Mouse (Mus musculus): ENCODE data around the gene Retnlg. TPM values are rescaled to one million over a fixed set of nuclear protein-coding genes. Genes with fewer than 3 reads are reported as not detected.
A peak's percentile ranks its signal among the peaks of the same experiment; 100 is the strongest.
"Not testable (repeated sequence)": the region's sequence is repeated elsewhere in the genome, so short reads cannot be mapped to it uniquely, and the experiment has no call there.

The Retnlg gene
- total RNA-seq (2021), result 2.3 and 5.1 TPM in 2 replicates
- long read RNA-seq, experiment 1, partial matches to known transcripts, result 0 of 2 reads
- long read RNA-seq, experiment 1, other reads (novel, unspliced or antisense), result 0 of 2 reads
- long read RNA-seq, experiment 2, partial matches to known transcripts, result 0 of 1 reads
- long read RNA-seq, experiment 2, other reads (novel, unspliced or antisense), result 0 of 1 reads

DNA sequence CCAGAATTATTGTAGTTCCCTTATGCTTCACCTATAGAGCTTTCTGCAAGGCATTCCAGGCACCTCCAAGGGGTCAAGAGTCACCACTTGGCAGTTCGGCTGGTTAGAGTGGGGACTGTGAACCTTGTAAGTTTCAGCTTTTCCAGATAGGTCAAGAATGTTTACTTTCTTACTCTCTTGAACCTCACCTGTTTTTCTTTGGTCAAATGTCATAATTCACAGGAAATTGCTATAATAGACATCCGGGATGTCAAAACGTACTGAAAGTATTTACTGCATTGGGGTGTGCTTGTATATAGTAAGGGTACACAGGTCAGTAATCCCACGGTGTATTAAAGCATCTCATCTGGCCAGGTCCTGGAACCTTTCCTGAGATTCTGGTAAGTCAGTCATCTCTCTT is at the start of gene Retnlg:
Retnlg (plus strand) TSS at position 301 of the 400 bp plus-strand sequence.
- no peak for DNase-seq

DNA sequence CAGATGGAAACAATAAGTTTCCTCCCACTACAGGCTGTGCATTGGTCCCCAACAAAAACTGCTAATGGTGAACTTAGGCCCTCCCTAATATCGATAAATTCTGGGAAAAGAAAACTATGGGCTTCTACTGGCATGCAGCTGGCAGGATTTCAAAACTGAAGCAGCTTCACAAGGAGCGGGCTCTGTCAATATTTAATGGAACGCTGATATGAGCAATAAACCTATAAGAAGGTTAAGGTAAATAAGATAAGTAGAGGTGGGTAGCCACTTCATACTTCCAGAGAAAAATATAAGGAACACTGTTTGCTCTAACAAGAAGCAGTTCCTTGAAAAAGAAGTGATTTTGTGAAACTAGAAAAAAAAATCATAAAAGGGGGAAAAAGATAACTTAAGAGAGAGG is 45.9 kb upstream of the Retnlg start:
- DNase-seq, result no peak

DNA sequence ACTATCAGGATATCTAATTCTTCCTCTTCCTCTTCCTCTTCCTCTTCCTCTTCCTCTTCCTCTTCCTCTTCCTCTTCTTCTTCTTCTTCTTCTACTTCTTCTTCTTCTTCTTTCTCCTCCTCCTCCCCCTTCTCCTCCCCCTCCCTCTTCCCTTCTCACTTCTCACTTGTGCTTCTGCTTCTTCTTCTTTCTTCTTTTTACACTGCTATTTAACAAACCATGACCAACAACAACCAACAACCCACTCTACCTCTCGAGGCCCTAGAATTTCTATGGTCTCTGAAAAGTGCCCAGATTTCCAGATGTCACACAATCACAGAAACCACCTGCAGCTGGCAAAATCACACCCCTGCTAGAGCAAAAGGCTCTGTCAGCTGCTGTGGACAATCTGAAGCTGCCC is 44.8 kb upstream of the Retnlg start:
- DNase-seq, result no peak

DNA sequence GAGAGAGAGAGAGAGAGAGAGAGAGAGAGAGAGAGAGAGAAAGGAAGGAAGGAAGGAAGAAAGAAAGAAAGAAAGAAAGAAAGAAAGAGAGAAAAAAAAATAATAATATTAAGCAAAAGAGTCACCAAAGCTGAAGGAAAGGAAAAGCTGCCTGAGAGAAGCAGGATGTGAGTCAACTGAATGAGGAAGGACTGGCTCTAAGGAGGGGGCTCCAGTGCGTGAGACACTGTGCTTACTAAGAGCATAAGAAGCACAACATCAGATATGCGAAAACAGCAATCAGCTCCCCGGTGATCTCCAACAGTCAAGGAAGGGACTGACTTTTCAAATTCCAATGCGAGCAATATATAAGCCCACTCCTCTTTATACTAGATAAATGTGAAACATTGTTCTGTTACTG is 43.4 kb upstream of the Retnlg start:
- no peak for DNase-seq

DNA sequence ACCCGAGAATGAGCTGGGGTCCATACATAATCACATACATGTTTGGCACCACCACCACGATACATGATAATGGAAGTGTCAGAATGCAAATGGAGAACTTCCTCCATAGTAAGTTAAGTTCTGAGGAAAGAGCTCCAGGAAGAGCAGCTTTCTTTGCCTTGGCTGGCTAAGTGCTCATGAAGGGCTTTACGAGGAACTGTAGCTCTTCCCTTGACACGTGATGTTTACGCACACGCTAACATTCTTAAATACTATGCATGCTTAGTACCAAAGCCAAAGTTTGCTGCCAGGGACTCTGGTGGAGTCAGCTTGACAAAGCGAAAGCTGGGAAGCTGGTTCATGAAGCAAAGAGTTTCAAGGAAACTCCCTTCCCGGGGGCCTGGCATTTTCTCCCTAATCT is 40.4 kb upstream of the Retnlg start:
- no peak for DNase-seq

DNA sequence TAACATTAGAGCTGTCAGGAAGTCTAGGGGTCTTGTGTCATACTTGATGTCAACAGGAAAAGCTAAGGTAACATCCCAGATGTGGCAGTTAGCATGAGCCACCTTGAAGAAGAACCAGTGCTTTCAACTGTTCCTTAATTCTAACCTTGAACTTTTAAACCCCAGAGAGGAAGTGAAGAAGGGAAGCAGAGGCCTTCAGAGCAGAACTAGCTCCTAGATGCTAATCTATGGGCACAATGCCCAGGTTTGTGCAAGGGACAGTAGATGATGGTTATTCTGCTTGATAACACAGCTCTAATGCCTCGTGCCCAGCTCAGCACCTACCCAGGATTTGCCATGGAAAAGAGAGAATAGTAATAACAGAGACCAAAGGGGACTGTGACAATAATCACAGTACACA is 38.8 kb upstream of the Retnlg start:
- not testable (repeated sequence) for DNase-seq

DNA sequence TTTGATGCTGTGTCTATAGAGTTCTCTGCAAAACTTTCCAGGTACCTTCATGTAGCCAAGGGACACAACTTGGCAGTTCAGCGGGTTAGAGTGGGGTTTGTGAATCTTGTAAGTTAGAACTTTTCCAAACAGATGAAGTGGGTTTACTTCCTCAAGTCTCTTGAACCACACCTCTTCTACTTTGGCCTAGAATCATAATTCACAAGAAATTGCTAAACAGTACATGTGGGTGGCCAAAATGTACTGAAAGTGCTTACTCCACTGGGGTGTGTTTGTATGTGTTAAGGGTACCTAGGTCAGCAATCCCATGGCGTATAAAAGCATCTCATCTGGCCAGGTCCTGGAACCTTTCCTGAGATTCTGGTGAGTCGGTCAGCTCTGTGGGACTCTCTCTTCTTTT is 30.2 kb upstream of the Retnlg start, which contains the start of gene Retnla:
Retnla (plus strand) TSS at position 286 of the 400 bp plus-strand sequence.
- DNase-seq, result no peak

DNA sequence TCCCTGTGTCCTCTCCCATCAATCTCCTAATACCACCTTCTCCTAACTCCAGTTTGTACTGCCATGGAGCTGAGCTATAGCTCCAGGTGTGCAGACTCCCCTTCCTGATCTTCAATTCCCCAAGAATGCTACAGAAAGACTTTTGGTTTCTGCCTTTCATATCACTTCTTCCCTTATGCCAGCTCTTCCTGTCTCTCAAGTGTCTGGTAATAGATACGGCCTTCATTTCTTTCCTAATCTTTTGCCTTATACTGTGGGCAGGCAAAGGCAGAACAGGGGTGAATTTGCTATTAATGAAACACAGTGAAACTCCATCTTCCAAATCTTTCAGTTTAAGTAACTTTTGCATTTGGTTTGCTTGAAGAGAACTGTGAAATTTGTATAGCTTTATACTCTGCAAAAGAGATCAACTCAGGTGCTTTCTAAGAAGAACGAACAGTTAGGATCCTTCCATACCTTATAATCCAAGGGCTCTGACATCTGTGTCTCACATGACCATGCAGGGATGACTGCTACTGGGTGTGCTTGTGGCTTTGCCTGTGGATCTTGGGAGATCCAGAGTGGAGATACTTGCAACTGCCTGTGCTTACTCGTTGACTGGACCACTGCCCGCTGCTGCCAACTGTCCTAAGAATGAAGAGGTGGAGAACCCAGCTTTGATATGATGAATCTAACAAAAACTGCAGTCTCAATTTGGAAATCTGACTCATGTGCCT is 28.6 kb upstream of the Retnlg start:
- DNase-seq, result no peak

DNA sequence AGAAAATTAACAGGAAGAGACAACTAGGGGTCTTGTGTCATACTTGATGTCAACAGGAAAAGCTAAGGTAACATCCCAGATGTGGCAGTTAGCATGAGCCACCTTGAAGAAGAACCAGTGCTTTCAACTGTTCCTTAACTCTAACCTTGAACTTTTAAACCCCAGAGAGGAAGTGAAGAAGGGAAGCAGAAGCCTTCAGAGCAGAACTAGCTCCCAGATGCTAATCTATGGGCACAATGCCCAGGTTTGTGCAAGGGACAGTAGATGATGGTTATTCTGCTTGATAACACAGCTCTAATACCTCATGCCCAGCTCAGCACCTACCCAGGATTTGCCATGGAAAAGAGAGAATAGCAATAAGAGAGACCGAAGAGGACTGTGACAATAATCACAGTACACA is 7.4 kb upstream of the Retnlg start:
- DNase-seq, result peak; percentile 4

DNA sequence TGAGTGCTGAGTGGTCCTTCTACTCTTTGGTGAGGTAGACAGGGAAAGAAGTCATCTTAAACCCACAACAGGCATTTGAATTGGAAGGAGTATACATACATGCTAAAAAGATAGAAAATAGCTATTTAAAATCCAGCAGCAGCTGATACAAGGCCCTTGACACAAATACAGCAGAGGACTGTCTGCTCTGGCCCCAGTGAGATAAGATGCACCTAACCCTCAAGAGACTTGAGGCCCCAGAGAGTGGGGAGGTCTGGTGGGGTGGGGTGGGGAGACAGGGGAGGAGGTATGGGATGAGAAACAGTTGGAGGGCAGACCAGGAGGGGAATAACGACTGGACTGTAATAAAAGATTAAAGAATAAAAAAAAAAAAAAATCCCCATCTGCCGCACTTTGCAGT is 4.7 kb upstream of the Retnlg start:
- no peak for DNase-seq

DNA sequence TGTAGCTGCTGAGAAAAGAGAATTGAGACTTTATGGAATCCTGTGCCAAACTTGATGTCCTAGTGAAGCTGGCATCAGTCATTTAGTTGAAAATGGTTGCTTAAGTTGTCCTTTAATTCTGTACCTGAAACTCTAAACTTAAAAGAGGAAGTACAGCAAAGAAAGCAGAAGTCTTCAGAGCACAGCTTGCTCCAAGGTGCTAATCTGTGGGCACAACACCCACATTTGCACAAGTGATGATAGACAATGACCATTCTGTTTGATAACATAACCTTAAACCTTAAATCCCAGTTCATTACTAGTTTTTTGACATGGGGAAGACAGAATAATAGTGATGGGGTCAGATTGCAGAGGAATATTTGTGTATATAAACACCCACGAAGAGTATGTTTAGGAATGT is 3.8 kb upstream of the Retnlg start:
- no peak for DNase-seq

DNA sequence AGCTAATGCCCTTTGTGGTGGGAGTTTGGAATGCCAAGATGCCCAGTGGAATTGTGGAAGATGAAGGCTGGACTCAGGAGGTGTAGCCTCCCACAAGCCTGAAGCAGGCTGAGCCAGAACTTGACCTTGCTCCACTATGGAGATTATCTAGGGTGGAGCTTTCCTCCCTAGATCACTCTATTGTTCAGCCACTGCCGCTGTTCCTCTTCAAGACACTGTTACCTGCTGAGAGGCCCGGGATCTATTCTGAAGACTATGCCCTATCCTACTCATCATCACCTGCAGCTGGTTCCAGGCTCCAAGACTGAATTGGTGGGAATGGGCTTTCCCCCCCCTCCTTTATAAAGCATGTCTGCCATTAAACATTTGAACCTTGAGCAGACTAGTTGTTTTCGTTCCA is 2.8 kb upstream of the Retnlg start:
- DNase-seq, result no peak

DNA sequence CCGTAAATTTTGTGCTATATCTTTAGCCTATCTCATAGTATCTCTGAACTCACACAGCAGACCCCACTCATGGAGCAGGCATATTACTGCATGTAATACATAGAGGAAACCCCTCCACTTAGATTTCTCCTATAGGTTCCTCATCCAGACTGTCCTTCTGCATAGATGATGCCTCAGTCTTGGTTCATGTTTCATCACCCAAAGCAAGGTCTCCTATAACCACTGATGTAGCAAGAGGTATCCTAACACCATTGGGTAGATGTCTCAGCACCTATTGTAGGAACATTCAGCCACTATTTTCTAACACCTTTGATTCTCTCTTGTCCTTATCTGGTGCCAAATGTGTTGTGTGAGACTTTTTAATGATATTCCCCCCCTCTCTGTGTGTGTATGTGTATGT is 667 bp upstream of the Retnlg start:
- no peak for DNase-seq

DNA sequence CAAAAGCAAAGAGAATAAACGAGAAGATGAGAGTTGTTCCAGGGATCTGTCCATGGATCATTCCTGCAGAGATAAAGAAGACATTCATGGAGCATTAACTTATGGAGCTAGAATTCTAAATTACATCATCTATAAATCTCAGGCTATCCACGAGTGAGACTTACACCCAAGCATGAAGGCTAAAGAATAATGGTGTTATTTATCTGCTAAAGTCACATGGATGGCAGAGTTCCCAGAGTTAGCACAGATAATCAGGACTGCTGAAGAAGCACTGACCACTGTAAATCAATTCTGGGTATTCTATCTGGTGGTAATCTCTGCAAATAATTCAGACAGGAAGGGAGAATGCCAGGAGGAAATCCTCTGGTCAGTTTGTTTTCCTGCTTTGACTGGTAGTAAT is 18.3 kb downstream of the Retnlg start:
- no peak for DNase-seq

DNA sequence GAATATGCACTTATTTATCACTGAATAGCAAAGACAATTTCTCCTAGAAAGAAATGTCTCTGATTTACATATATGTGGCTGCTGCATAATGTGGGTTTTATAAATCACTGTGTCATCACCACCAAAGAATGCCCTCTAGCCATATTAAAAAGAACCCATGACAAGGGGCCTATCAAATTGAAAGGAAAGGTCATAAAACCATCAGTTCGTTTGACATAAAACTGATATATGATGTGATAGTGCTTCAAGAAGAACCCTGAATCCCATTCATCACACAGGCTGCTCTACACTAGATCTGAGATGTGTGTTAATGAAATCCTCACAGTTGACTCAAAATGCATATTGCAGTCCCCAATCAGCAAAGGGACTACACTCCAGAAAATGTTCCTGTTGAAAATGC is 27.4 kb downstream of the Retnlg start:
- no peak for DNase-seq

DNA sequence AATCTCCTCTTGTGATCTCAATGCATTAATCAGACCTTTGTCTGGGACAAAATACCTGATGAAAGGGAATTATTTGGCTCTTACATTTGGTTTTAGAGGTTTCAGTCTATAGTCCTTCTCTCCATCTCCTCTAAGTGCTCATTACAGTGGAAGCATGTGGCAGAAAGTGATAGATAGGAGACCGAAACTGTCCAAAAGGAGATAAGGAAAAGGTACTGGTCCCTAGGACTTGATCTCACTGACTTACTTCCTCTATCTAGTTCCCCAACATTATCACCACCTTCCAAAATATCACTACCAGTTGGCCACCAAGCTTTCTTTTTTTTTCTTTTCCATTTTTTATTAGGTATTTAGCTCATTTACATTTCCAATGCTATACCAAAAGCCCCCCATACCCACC is 38.8 kb downstream of the Retnlg start:
- no peak for DNase-seq

DNA sequence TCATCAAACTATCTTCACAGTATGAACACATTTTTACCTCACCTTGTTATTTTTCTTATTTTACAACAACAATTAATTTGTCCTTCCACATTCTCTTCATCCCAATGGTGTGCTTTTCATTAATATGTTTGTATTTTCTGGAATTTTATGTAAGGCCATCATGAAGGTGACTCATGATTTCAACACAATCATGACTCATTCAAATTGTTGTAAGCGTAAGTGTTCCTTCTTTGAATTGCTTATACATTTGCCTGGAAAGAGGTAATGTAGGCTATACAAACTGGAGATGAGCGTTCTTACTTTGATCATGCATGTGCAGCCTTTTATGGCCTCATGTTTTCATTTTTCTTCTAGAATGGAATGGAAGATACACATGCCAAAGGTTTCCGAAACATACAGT is 40.8 kb downstream of the Retnlg start:
- DNase-seq, result no peak

DNA sequence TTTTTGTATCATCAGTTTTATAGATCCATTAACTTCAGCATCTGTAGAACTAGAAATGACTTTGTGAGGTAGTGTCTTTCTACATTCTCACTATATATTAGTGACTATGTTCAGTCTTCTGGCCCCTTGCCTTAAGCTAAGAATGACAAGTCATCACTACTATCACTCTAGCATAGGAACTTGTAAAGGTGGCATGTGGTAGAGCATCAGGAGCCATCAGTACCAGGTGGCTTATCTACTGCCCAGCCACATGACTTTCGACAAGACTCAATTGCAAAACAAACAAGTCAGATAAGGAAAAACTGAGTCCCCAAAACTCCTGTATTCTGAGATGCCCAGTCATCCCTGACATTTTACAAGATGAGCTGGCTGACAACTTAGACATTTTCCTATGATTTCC is 51.3 kb downstream of the Retnlg start:
- DNase-seq, result no peak

Other genes starting within 250 kb of the Retnlg start
- 1.3 TPM in 1 of 2 replicates, not detected in the other for gene Trat1, start 100.6 kb upstream of the Retnlg start, total RNA-seq (2021)
- gene Retnlb, start 55.8 kb upstream of the Retnlg start, total RNA-seq (2021), result not detected in 2 replicates
- gene Retnla, start 30.1 kb upstream of the Retnlg start, total RNA-seq (2021), result 15.2 and 22.2 TPM in 2 replicates
- gene Dzip3, start 121.5 kb downstream of the Retnlg start, total RNA-seq (2021), result 15.8 and 18.3 TPM in 2 replicates
- gene Cip2a, start 121.6 kb downstream of the Retnlg start, total RNA-seq (2021), result 7.6 and 8.0 TPM in 2 replicates
- gene Myh15, start 184.9 kb downstream of the Retnlg start, total RNA-seq (2021), result not detected in 2 replicates